Comparison of ENCODE assay signal across 17 mouse cellular contexts in genomic region chr14:75235552-75235951, GRCm38 (mm10). TPM values are rescaled to one million over a fixed set of nuclear protein-coding genes. Genes with fewer than 3 reads are reported as not detected.
DNase-seq lines count a peak whose midpoint lies in the region; ATAC-seq lines count a peak whose summit lies in the region.
"Had no signal": no experiment of that assay in that cellular context is flagged by ENCODE, and none has a peak within 500 bp of the region (broad histone marks: within the 10 kb centered on the region; RNA-seq: fewer than 3 reads in every experiment).

No protein-coding gene starts in this region.

- H3K27me3 ChIP-seq in forebrain, embryonic 14.5 days (replicated peaks; ENCODE audit: control insufficient read depth, insufficient read depth, low read length), result no peaks in the 10 kb centered on the region
- no peaks in the 10 kb centered on the region for H3K27me3 ChIP-seq in hindbrain, embryonic 16.5 days (replicated peaks; ENCODE audit: control insufficient read depth, insufficient read depth, low read length)
- no peaks in the 10 kb centered on the region for H3K27me3 ChIP-seq in neural tube, embryonic 12.5 days (replicated peaks)
- H3K27me3 ChIP-seq: liver, embryonic 13.5 days had no signal

- H3K9me3 ChIP-seq in forebrain, embryonic 14.5 days (replicated peaks; ENCODE audit: control insufficient read depth, low read length), result no peaks in the 10 kb centered on the region
- H3K9me3 ChIP-seq in hindbrain, embryonic 16.5 days (ENCODE audit: control insufficient read depth, low read length), result no peaks in the 10 kb centered on the region
- H3K9me3 ChIP-seq in neural tube, embryonic 12.5 days, result no peaks in the 10 kb centered on the region
- H3K9me3 ChIP-seq: limb, embryonic 10.5 days; liver, embryonic 13.5 days had no signal

- no peak overlapping the region for H3K4me3 ChIP-seq in forebrain, embryonic 14.5 days (ENCODE audit: low read depth, low read length)
- no peak overlapping the region for H3K4me3 ChIP-seq in hindbrain, embryonic 16.5 days (ENCODE audit: low read length)
- H3K4me3 ChIP-seq in neural tube, embryonic 12.5 days, result no peak overlapping the region
- H3K4me3 ChIP-seq: limb, embryonic 10.5 days; liver, embryonic 13.5 days had no signal

- WGBS in forebrain, embryonic 14.5 days, result 16% methylated on average over 8 of the region's 8 CpGs
- WGBS in hindbrain, embryonic 16.5 days, result 62% methylated on average over 8 of the region's 8 CpGs
- WGBS in neural tube, embryonic 12.5 days, result 63% methylated on average over 8 of the region's 8 CpGs

- DNase-seq in frontal cortex, adult 2 months (ENCODE audit: extremely low spot score in 1 of 2, low spot score in 1 of 2), result no peak
- DNase-seq in forebrain, embryonic 14.5 days (ENCODE audit: low spot score), result no peak
- DNase-seq in urinary bladder, adult 2 months (ENCODE audit: low spot score), result no peak
- DNase-seq in gastrocnemius, postnatal 25 days, result no peak
- no peak for DNase-seq in gastrocnemius, postnatal 36 days
- DNase-seq: cerebellum, adult 8-10 months; liver, embryonic 13.5 days; lung, postnatal 14 days had no signal

- H3K9ac ChIP-seq in forebrain, embryonic 14.5 days (ENCODE audit: low read length), result no peak overlapping the region
- no peak overlapping the region for H3K9ac ChIP-seq in hindbrain, embryonic 16.5 days (ENCODE audit: low read depth, low read length)
- no peak overlapping the region for H3K9ac ChIP-seq in neural tube, embryonic 12.5 days
- H3K9ac ChIP-seq: liver, embryonic 13.5 days had no signal

- peak overlapping the region; percentile 41 for H3K4me2 ChIP-seq in forebrain, embryonic 14.5 days (ENCODE audit: low read length)
- peak overlapping the region; percentile 43 for H3K4me2 ChIP-seq in hindbrain, embryonic 16.5 days (ENCODE audit: low read length)
- H3K4me2 ChIP-seq in neural tube, embryonic 12.5 days (replicated peaks), result peak overlapping the region; percentile 33
- H3K4me2 ChIP-seq: liver, embryonic 13.5 days had no signal

- peaks cover 25% of the 10 kb centered on the region for H3K4me1 ChIP-seq in forebrain, embryonic 14.5 days (ENCODE audit: control insufficient read depth, insufficient read depth, low read length)
- H3K4me1 ChIP-seq in hindbrain, embryonic 16.5 days (ENCODE audit: control insufficient read depth, insufficient read depth, low read depth, low read length), result peaks cover 11% of the 10 kb centered on the region
- peaks cover 8% of the 10 kb centered on the region for H3K4me1 ChIP-seq in neural tube, embryonic 12.5 days
- H3K4me1 ChIP-seq: limb, embryonic 10.5 days had no signal

- ATAC-seq in frontal cortex, adult (ENCODE audit: low TSS enrichment), result 0 out of 2 replicates have a peak, but pooled peaks have one; percentile 4
- peak; percentile 52 for ATAC-seq in forebrain, embryonic 14.5 days
- peak; percentile 55 for ATAC-seq in hindbrain, embryonic 16.5 days
- peak; percentile 48 for ATAC-seq in neural tube, embryonic 12.5 days (ENCODE audit: low FRiP score, low read depth)
- ATAC-seq: intestine, postnatal 0 days had no signal

- intact Hi-C loops in gastrocnemius, postnatal 36 days (cut with DNase I), result no loop called here

- no peaks in the 10 kb centered on the region for H3K36me3 ChIP-seq in forebrain, embryonic 14.5 days (ENCODE audit: control insufficient read depth, insufficient read depth, low read length)
- no peaks in the 10 kb centered on the region for H3K36me3 ChIP-seq in hindbrain, embryonic 16.5 days (ENCODE audit: control insufficient read depth, insufficient read depth, low read length)
- no peaks in the 10 kb centered on the region for H3K36me3 ChIP-seq in neural tube, embryonic 12.5 days
- H3K36me3 ChIP-seq: limb, embryonic 10.5 days; liver, embryonic 13.5 days had no signal

- H3K27ac ChIP-seq in forebrain, embryonic 14.5 days (ENCODE audit: low read depth, low read length), result peak overlapping the region; percentile 90
- H3K27ac ChIP-seq in hindbrain, embryonic 16.5 days (ENCODE audit: low read depth, low read length), result peak overlapping the region; percentile 20; the same call in 1 of the 2 replicates
- no peak overlapping the region for H3K27ac ChIP-seq in neural tube, embryonic 12.5 days
- H3K27ac ChIP-seq: limb, embryonic 10.5 days; liver, embryonic 13.5 days had no signal

RNA-seq across cellular contexts. Expression of gene Cpb2, which starts 6.5 kb away (rescaled TPM):
- not detected in 2 replicates for polyA plus RNA-seq in frontal cortex, adult 2 months (2012; rRNA removed)
- 0.25 TPM in 1 of 2 replicates, not detected in the other for polyA plus RNA-seq in forebrain, embryonic 14.5 days (2014; fragmentation: Nextera tagmentation; extraction: Ambion mirVana)
- 0.14 TPM in 1 of 2 replicates, not detected in the other for polyA plus RNA-seq in hindbrain, embryonic 16.5 days (2015; fragmentation: Nextera tagmentation; extraction: Ambion mirVana)
- 0.32 TPM in 1 of 2 replicates, not detected in the other for polyA plus RNA-seq in neural tube, embryonic 12.5 days (2016; fragmentation: Nextera tagmentation; extraction: Ambion mirVana)
- 0.15 and 0.22 TPM in 2 replicates for polyA plus RNA-seq in urinary bladder, adult 2 months (2012; rRNA removed)
- not detected for total RNA-seq in gastrocnemius, postnatal 25 days (2021)
- not detected for total RNA-seq in gastrocnemius, postnatal 36 days (2021)
- total RNA-seq: adrenal gland, adult 18-20 months; gastrocnemius, adult 18-20 months; heart, postnatal 25 days; layer of hippocampus, postnatal 14 days had no signal
- polyA plus RNA-seq: limb, embryonic 10.5 days had no signal

RNA-seq across cellular contexts. Expression of gene Zc3h13, which starts 48.6 kb away (rescaled TPM):
- polyA plus RNA-seq in frontal cortex, adult 2 months (2012; rRNA removed), result 35.3 and 39.3 TPM in 2 replicates
- polyA plus RNA-seq in forebrain, embryonic 14.5 days (2014; fragmentation: Nextera tagmentation; extraction: Ambion mirVana), result 33.9 and 36.4 TPM in 2 replicates
- 38.5 and 41.5 TPM in 2 replicates for polyA plus RNA-seq in hindbrain, embryonic 16.5 days (2015; fragmentation: Nextera tagmentation; extraction: Ambion mirVana)
- 42.5 and 46.2 TPM in 2 replicates for polyA plus RNA-seq in neural tube, embryonic 12.5 days (2016; fragmentation: Nextera tagmentation; extraction: Ambion mirVana)
- polyA plus RNA-seq in urinary bladder, adult 2 months (2012; rRNA removed), result 16.2 and 21.7 TPM in 2 replicates
- 10 to 100 TPM; 15.1 to 19.2 TPM for total RNA-seq in gastrocnemius, postnatal 25 days (2021)
- total RNA-seq in gastrocnemius, postnatal 36 days (2021), result 10 to 100 TPM; 12.2 to 15.9 TPM

Comparison
In these comparisons a context has a peak if more than half of its experiments do, and no peak if none do; other contexts are left out.
1. ATAC-seq: peak in every context shown above with its lines; median percentile 55 in hindbrain, embryonic 16.5 days; 52 in forebrain, embryonic 14.5 days; 48 in neural tube, embryonic 12.5 days; 4 in frontal cortex, adult.